Mouse (Mus musculus) T-cell, adult 2 months (primary cell): Measurements from ENCODE around the gene Umad1.

Experiments used
- DNase-seq: peaks from one replicate; pipeline ENCODE4 v3.0.0; 2022; ENCODE audit warnings: low spot score

The Umad1 gene

GRCm38 (mm10) chr6:8370624-8371023 lies 111.5 kb downstream of the Umad1 start:
- DNase-seq: no peak

GRCm38 (mm10) chr6:8373051-8373450 lies 114.0 kb downstream of the Umad1 start:
- DNase-seq: no peak

- DNase-seq: no peak
These were observed 114.8 kb downstream of the Umad1 start for GRCm38 (mm10) chr6:8373851-8374250.

- DNase-seq: no peak
These were observed 115.2 kb downstream of the Umad1 start for GRCm38 (mm10) chr6:8374290-8374689.

- DNase-seq: no peak
These were observed 115.6 kb downstream of the Umad1 start for GRCm38 (mm10) chr6:8374712-8375111.

- no peak for DNase-seq
These were observed 117.3 kb downstream of the Umad1 start for GRCm38 (mm10) chr6:8376351-8376750.

GRCm38 (mm10) chr6:8377667-8378066 lies 118.6 kb downstream of the Umad1 start:
- DNase-seq: no peak

- DNase-seq: no peak
These were observed 130.2 kb downstream of the Umad1 start for GRCm38 (mm10) chr6:8389307-8389706.

- DNase-seq: no peak
These were observed 131.2 kb downstream of the Umad1 start for GRCm38 (mm10) chr6:8390296-8390695.

GRCm38 (mm10) chr6:8390935-8391334 lies 131.8 kb downstream of the Umad1 start:
- DNase-seq: no peak

- no peak for DNase-seq
These were observed 133.9 kb downstream of the Umad1 start for GRCm38 (mm10) chr6:8393029-8393428.

- no peak for DNase-seq
These were observed 135.0 kb downstream of the Umad1 start for GRCm38 (mm10) chr6:8394044-8394443.

- DNase-seq: no peak
These were observed 136.0 kb downstream of the Umad1 start for GRCm38 (mm10) chr6:8395061-8395460.

- DNase-seq: no peak
These were observed 138.2 kb downstream of the Umad1 start for GRCm38 (mm10) chr6:8397252-8397651.

GRCm38 (mm10) chr6:8399710-8400109 lies 140.6 kb downstream of the Umad1 start:
- no peak for DNase-seq

- no peak for DNase-seq
These were observed 144.0 kb downstream of the Umad1 start for GRCm38 (mm10) chr6:8403127-8403526.

GRCm38 (mm10) chr6:8405844-8406243 lies 146.8 kb downstream of the Umad1 start:
- no peak for DNase-seq

GRCm38 (mm10) chr6:8408332-8408731 lies 149.2 kb downstream of the Umad1 start:
- DNase-seq: no peak

- no peak for DNase-seq
These were observed 150.8 kb downstream of the Umad1 start for GRCm38 (mm10) chr6:8409865-8410264.

- DNase-seq: no peak
These were observed 153.9 kb downstream of the Umad1 start for GRCm38 (mm10) chr6:8412845-8413598.

GRCm38 (mm10) chr6:8414020-8414419 lies 154.9 kb downstream of the Umad1 start:
- DNase-seq: no peak

GRCm38 (mm10) chr6:8415823-8416222 lies 156.7 kb downstream of the Umad1 start:
- DNase-seq: no peak

GRCm38 (mm10) chr6:8416802-8417569 lies 157.9 kb downstream of the Umad1 start:
- DNase-seq: no peak
